Mouse (Mus musculus) stomach, postnatal 0 days (tissue): ENCODE data around the gene 1700021F05Rik.

Source experiments
- CTCF ChIP-seq: IDR thresholded peaks from 2 replicates; pipeline ENCODE4 v1.5.1; 2016; ENCODE audit warnings: antibody characterized with exemption, low read depth, mild to moderate bottlenecking, moderate library complexity
- EP300 ChIP-seq: optimal IDR thresholded peaks from 2 replicates; pipeline ENCODE3; 2016; ENCODE audit warnings: antibody characterized with exemption

GRCm38 (mm10) chr10:43507051-43507450, 33.7 kb downstream of the 1700021F05Rik start:
- TF ChIP-seq EP300 (no peak), CTCF (no peak)
